Mouse (Mus musculus) mouse embryonic stem cell (cell line): ENCODE measurements around the gene 1700017B05Rik.

Experiments
- in situ Hi-C, 2 experiments: fragments of 300-500 bp; cut with MboI; formaldehyde crosslinking; loops; 1 replicate in 1 of 2; 3 replicates in 1 of 2; pipeline ENCODE4 v1.14.3; 2019 to 2020; ENCODE audit warnings: low sequenced_read_pairs in 2 of 2, low pct_unique_long_range_greater_than_20kb in 1 of 2, mixed read lengths in 1 of 2; ENCODE audit not compliant: unreplicated experiment in 1 of 2

1700017B05Rik gene

GRCm38 (mm10) chr9:57273805-57274494 is 11.5 kb upstream of the 1700017B05Rik start:
- in situ Hi-C loops: loop anchor here in 1 of 2 experiments (10.0 kb wide), 1 partner anchor 161 kb away; no protein-coding TSS in a partner anchor

- in situ Hi-C loops: loop anchor here in 1 of 2 experiments (10.0 kb wide), 1 partner anchor 162 kb away; no protein-coding TSS in a partner anchor
Observed at GRCm38 (mm10) chr9:57272902-57273804, 10.7 kb upstream of the 1700017B05Rik start.

DNA sequence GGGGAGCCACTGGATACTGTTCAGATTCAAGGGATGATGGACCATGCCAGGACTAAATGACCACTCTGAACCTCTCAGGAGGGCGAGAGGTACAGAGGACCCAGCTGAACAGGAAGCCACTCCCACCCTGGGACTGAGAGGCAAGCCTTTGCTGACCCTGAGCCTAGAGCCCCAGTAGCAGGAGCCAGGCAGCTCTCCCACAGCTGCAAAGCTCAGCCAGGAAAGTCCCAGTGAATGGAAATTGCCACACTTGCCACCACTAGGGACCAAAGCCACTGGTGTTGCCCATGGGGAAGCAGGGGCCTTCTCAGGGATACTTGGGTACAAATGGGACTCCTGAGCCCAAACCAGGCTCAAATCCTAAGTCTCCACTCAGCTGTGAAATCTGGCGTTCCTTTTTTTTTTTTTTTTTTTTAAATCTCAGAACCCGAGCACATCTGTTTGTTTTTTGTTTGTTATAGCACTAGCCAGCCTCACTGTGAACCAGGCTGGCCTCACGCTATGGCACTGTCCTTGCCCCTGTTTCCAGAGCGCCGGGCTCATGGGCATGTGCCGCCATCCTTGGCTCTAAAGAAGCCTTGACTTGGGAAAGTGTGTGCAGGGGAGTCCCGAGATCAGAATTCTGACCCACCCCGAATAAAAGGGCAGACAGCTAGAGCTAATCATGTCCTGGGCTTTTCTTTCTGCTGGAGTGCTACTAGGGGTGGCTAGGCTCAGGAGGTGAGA is 9.6 kb upstream of the 1700017B05Rik start:
- in situ Hi-C loops: loop anchor here in 1 of 2 experiments (10.0 kb wide), 1 partner anchor 163 kb away; no protein-coding TSS in a partner anchor

DNA sequence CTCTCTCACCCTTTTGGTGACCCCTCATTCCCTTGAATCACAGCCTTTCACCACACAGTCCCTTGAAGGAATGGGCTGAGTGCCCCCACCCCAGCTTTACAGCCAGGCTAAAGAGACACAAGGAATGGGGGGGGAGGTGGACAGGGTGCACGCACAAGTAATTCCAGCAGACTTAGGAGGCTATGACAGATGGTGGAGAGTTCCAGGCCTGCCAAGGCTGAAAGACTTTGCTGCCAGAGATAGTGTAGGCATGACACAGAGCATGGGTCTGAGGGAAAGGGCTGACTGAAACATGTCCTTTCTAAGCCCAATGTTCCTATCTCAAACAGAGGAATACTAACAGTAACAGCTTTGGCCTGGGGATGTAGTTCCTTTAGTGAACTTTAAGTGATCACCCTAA is 8.7 kb upstream of the 1700017B05Rik start:
- in situ Hi-C loops: loop anchor here in 1 of 2 experiments (10.0 kb wide), 1 partner anchor 164 kb away; no protein-coding TSS in a partner anchor

DNA sequence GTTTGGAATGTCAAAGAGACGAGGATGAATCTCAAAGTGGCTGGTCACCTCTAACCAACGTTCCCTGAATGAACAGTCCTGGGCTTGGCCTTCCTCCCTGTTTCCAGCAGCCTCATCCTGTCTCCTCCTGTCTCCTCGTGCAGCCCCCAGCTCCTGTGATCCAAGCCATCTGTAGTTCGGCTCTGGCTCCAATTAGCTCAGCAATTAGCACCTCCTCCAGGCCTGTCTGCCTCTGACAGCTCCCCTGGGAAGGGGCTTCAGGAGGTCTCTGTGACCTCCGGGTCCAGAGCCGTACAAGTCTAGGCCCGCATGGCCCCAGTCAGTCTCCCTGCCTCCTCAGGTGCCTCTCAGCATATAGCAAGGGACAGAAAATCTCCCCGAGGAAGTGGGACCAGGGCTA is 8.0 kb upstream of the 1700017B05Rik start:
- in situ Hi-C loops: loop anchor here in 1 of 2 experiments (10.0 kb wide), 1 partner anchor 164 kb away; no protein-coding TSS in a partner anchor

DNA sequence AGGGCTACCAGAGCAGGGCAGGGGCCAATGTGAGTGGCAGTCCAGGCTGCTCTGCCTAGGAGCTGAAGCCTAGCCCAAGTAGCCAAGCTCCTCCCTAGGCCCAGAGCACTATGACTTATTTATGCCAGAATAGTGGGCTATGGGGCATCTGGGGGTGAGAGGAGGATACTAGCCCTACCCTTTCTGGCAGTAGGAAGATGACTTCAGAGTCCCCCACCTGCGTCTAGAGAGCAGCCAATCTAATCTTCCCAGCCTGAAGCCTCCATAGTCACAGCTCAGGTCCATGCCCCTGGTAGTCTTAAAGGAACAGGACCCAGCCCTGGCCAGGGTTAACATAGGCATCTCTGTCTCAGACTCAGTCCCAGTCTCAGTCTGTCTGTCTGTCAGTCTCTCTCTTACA is 7.0 kb upstream of the 1700017B05Rik start:
- in situ Hi-C loops: no loop called here

- in situ Hi-C loops: no loop called here
Observed at GRCm38 (mm10) chr9:57268575-57268974, 6.2 kb upstream of the 1700017B05Rik start.

DNA sequence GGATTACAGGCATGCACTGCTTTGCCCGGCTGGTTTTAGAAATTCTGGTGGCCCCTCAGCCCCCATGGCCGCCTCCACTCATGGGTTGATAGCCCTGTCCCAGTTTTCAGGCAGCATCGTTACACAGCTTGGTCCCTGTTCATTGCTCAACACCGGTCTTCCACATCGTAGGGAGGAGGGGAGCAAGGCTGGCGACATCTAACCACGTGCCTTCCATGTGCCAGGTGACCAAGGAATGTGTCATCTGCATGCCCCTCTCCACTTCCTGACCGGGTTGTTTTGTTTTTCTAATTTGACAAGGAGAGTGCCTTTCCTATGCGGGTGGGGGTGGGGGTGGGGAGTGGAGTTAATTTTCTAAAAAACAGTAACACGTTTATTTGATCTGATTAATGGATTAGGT is 5.7 kb upstream of the 1700017B05Rik start:
- in situ Hi-C loops: no loop called here

DNA sequence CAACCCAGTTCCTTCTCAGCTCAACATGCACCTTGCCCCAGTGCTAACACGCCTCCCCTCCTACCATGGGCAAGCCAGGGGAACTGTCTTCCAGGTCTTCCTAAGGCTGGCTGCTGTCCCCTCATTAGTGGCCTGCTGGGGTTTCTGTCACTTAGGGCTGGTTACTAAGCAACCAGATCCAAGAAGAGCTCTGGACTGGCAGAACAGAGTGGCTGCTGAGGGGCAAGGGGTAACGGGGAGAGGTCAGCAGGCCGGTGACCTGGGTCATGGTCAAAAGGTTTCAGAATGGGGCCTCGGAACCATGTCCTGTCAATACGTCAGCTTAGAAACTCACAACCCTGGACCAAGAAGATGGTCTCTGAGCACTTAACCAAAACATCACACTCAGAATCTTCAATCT is 5.0 kb upstream of the 1700017B05Rik start:
- in situ Hi-C loops: no loop called here

- in situ Hi-C loops: no loop called here
Observed at GRCm38 (mm10) chr9:57265125-57265524, 2.7 kb upstream of the 1700017B05Rik start.

GRCm38 (mm10) chr9:57262795-57263684 is 628 bp upstream of the 1700017B05Rik start:
- in situ Hi-C loops: no loop called here

GRCm38 (mm10) chr9:57261516-57261912 is 898 bp downstream of the 1700017B05Rik start:
- in situ Hi-C loops: no loop called here

GRCm38 (mm10) chr9:57260940-57261339 is 1.5 kb downstream of the 1700017B05Rik start:
- in situ Hi-C loops: no loop called here

DNA sequence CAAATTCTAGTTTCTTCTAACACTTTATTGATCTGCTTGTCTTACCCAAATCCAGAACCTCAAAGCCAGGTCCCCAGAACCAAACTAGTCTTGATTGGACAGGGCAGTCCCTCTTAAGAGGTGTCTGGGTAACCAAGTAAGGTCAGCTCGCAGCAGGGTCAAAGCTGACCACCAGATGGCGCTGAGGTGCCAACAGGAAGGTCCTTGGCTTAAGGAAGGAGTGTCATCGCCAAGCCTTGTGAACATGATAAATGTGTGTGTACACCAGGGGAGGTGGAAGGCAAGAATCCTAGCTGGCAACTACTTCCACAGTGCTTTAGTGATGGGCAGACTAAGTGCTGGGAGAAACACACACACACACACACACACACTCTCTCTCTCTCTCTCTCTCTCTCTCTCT is 2.7 kb downstream of the 1700017B05Rik start:
- in situ Hi-C loops: loop anchor here in 1 of 2 experiments (5.0 kb wide), 1 partner anchor 168 kb away; no protein-coding TSS in a partner anchor

DNA sequence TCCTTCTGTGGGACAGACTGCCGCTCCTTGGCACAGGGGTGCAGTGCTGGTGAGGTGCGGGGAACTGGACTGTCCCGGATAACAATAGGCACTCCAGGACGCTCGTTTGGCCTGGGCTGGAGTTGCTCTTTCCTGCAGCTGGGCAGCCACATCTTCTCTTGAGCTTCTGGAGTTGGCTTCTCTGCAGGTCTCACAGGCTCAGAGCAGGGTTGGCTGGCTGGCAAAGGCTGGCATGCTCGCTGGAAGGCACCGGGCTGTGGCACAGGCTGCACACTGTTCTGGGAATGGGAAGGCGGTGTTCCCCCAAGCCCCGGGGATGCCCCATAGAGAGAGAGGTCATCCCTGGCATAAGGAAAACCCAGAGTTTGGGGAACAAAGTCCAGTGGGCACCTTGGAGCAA is 4.8 kb downstream of the 1700017B05Rik start:
- in situ Hi-C loops: loop anchor here in 1 of 2 experiments (5.0 kb wide), 1 partner anchor 170 kb away; no protein-coding TSS in a partner anchor

- in situ Hi-C loops: loop anchor here in 1 of 2 experiments (5.0 kb wide), 1 partner anchor 170 kb away; no protein-coding TSS in a partner anchor
Observed at GRCm38 (mm10) chr9:57256861-57257260, 5.6 kb downstream of the 1700017B05Rik start.

- in situ Hi-C loops: loop anchor here in 1 of 2 experiments (5.0 kb wide), 1 partner anchor 171 kb away; no protein-coding TSS in a partner anchor
Observed at GRCm38 (mm10) chr9:57256309-57256708, 6.1 kb downstream of the 1700017B05Rik start.
